Mouse (Mus musculus) cerebellum, adult 2 months (tissue): Measurements from ENCODE around the gene Defb15.

Experiments used
- CTCF ChIP-seq: fragments of 200-500 bp; IDR thresholded peaks from 2 replicates; pipeline ENCODE4 v1.5.1; 2011; ENCODE audit warnings: low read depth, mild to moderate bottlenecking, control low read depth, low read length, moderate library complexity, borderline replicate concordance; ENCODE audit not compliant: insufficient read depth
- POLR2A ChIP-seq: fragments of 200-500 bp; IDR thresholded peaks from 2 replicates; pipeline ENCODE4 v1.6.1; 2011; ENCODE audit warnings: low read length, control low read depth, borderline replicate concordance; ENCODE audit not compliant: insufficient read depth

- TF ChIP-seq CTCF (no peak), POLR2A (no peak)
These were observed 16.9 kb downstream of the Defb15 start for GRCm38 (mm10) chr8:21915625-21916024.
